Mouse (Mus musculus): ENCODE measurements around the gene Krtap1-5. TPM values are rescaled to one million over a fixed set of nuclear protein-coding genes. Genes with fewer than 3 reads are reported as not detected.

Gene Krtap1-5
- polyA plus RNA-seq, 1 experiment from 2014 or later, result not detected

- Histone ChIP-seq H3K9ac (no peak overlapping the region), H3K4me3 (replicated peaks) (no peak overlapping the region), H3K27ac (no peak overlapping the region), H3K4me2 (replicated peaks) (peak overlapping the region; percentile 40; the same call in 1 of the 2 replicates), H3K9me3 (no peaks in the 10 kb centered on the region), H3K36me3 (no peaks in the 10 kb centered on the region), H3K27me3 (replicated peaks) (no peaks in the 10 kb centered on the region), H3K4me1 (replicated peaks) (no peaks in the 10 kb centered on the region)
- peak; percentile 75; the same call in 1 of the 2 replicates for ATAC-seq
- 2% methylated on average over 7 of the region's 7 CpGs for WGBS
Measured at GRCm38 (mm10) chr11:99574106-99574505, 6.7 kb downstream of the Krtap1-5 start.

GRCm38 (mm10) chr11:99573164-99573563 is 7.7 kb downstream of the Krtap1-5 start:
- Histone ChIP-seq H3K4me1 (replicated peaks) (no peaks in the 10 kb centered on the region), H3K4me3 (replicated peaks) (no peak overlapping the region), H3K36me3 (no peaks in the 10 kb centered on the region), H3K9me3 (no peaks in the 10 kb centered on the region), H3K4me2 (replicated peaks) (no peak overlapping the region), H3K9ac (no peak overlapping the region), H3K27ac (no peak overlapping the region), H3K27me3 (replicated peaks) (no peaks in the 10 kb centered on the region)
- WGBS, result 72% methylated on average over 4 of the region's 4 CpGs
- no peak for ATAC-seq

GRCm38 (mm10) chr11:99566530-99566929 is 14.3 kb downstream of the Krtap1-5 start, which contains the start of gene Krtap3-1:
TSS of gene Krtap3-1 (minus strand) at chr11:99566630.
- Histone ChIP-seq H3K4me1 (replicated peaks) (no peaks in the 10 kb centered on the region), H3K4me3 (replicated peaks) (no peak within 1 kb of the TSS), H3K27ac (no peak within 1 kb of the TSS), H3K9ac (no peak within 1 kb of the TSS), H3K9me3 (no peaks in the 10 kb centered on the region), H3K27me3 (replicated peaks) (no peaks in the 10 kb centered on the region), H3K36me3 (no peaks in the 10 kb centered on the region), H3K4me2 (replicated peaks) (no peak within 1 kb of the TSS)
- WGBS, result 77% methylated on average over 7 of the region's 7 CpGs
- no peak for ATAC-seq

GRCm38 (mm10) chr11:99562580-99562979 is 18.2 kb downstream of the Krtap1-5 start:
- no peaks in the 10 kb centered on the region for H3K36me3 ChIP-seq
- H3K4me1 ChIP-seq (replicated peaks), result no peaks in the 10 kb centered on the region
- H3K4me2 ChIP-seq (replicated peaks), result no peak overlapping the region
- no peak overlapping the region for H3K4me3 ChIP-seq (replicated peaks)
- no peak overlapping the region for H3K27ac ChIP-seq
- H3K9me3 ChIP-seq, result no peaks in the 10 kb centered on the region
- H3K9ac ChIP-seq, result no peak overlapping the region
- no peak for ATAC-seq
- H3K27me3 ChIP-seq (replicated peaks), result no peaks in the 10 kb centered on the region
- WGBS, result 82% methylated on average over 6 of the region's 6 CpGs

GRCm38 (mm10) chr11:99559366-99559765 is 21.4 kb downstream of the Krtap1-5 start, which contains the start of gene Gm11939:
TSS of gene Gm11939 (minus strand) at chr11:99559466.
- no peaks in the 10 kb centered on the region for H3K4me1 ChIP-seq (replicated peaks)
- WGBS, result 84% methylated on average over 9 of the region's 9 CpGs
- no peak within 1 kb of the TSS for H3K4me2 ChIP-seq (replicated peaks)
- H3K27ac ChIP-seq, result no peak within 1 kb of the TSS
- no peak within 1 kb of the TSS for H3K4me3 ChIP-seq (replicated peaks)
- no peak for ATAC-seq
- H3K36me3 ChIP-seq, result no peaks in the 10 kb centered on the region
- no peak within 1 kb of the TSS for H3K9ac ChIP-seq
- no peaks in the 10 kb centered on the region for H3K27me3 ChIP-seq (replicated peaks)
- H3K9me3 ChIP-seq, result no peaks in the 10 kb centered on the region

- Histone ChIP-seq H3K4me1 (replicated peaks) (no peaks in the 10 kb centered on the region), H3K36me3 (no peaks in the 10 kb centered on the region)
- WGBS, result 56% methylated on average over 3 of the region's 3 CpGs
Measured at GRCm38 (mm10) chr11:99557976-99558745, 22.7 kb downstream of the Krtap1-5 start.

GRCm38 (mm10) chr11:99556753-99557152 is 24.1 kb downstream of the Krtap1-5 start, which contains the start of gene Krtap3-2:
TSS of gene Krtap3-2 (minus strand) at chr11:99556853.
- Histone ChIP-seq H3K4me1 (replicated peaks) (no peaks in the 10 kb centered on the region), H3K9me3 (no peaks in the 10 kb centered on the region), H3K4me2 (replicated peaks) (no peak within 1 kb of the TSS), H3K27me3 (replicated peaks) (no peaks in the 10 kb centered on the region), H3K36me3 (no peaks in the 10 kb centered on the region), H3K27ac (no peak within 1 kb of the TSS), H3K4me3 (replicated peaks) (no peak within 1 kb of the TSS), H3K9ac (no peak within 1 kb of the TSS)
- ATAC-seq, result no peak
- WGBS, result 92% methylated on average over 2 of the region's 2 CpGs

More at GRCm38 (mm10) chr11:99557976-99558745, 22.7 kb downstream of the Krtap1-5 start:
- Histone ChIP-seq H3K4me3 (replicated peaks) (no peak overlapping the region), H3K27ac (no peak overlapping the region), H3K9me3 (no peaks in the 10 kb centered on the region), H3K4me2 (replicated peaks) (no peak overlapping the region), H3K9ac (no peak overlapping the region), H3K27me3 (replicated peaks) (no peaks in the 10 kb centered on the region)
- no peak for ATAC-seq

- no peak for ATAC-seq
- Histone ChIP-seq H3K4me2 (replicated peaks) (no peak overlapping the region), H3K9ac (no peak overlapping the region), H3K9me3 (no peaks in the 10 kb centered on the region), H3K36me3 (no peaks in the 10 kb centered on the region), H3K27ac (no peak overlapping the region), H3K4me1 (replicated peaks) (no peaks in the 10 kb centered on the region), H3K27me3 (replicated peaks) (no peaks in the 10 kb centered on the region), H3K4me3 (replicated peaks) (no peak overlapping the region)
- WGBS, result 88% methylated on average over 2 of the region's 2 CpGs
Measured at GRCm38 (mm10) chr11:99556195-99556594, 24.6 kb downstream of the Krtap1-5 start.

GRCm38 (mm10) chr11:99550765-99551164 is 30.1 kb downstream of the Krtap1-5 start, which contains the start of gene Krtap3-3:
TSS of gene Krtap3-3 (minus strand) at chr11:99550865.
- H3K9me3 ChIP-seq, result no peaks in the 10 kb centered on the region
- no peaks in the 10 kb centered on the region for H3K27me3 ChIP-seq (replicated peaks)
- no peak within 1 kb of the TSS for H3K4me2 ChIP-seq (replicated peaks)
- H3K27ac ChIP-seq, result no peak within 1 kb of the TSS
- WGBS, result 74% methylated on average over 4 of the region's 4 CpGs
- no peaks in the 10 kb centered on the region for H3K36me3 ChIP-seq
- no peak for ATAC-seq
- H3K9ac ChIP-seq, result no peak within 1 kb of the TSS
- H3K4me3 ChIP-seq (replicated peaks), result no peak within 1 kb of the TSS
- H3K4me1 ChIP-seq (replicated peaks), result no peaks in the 10 kb centered on the region

- Histone ChIP-seq H3K9me3 (no peaks in the 10 kb centered on the region), H3K4me3 (replicated peaks) (no peak overlapping the region), H3K4me1 (replicated peaks) (no peaks in the 10 kb centered on the region), H3K4me2 (replicated peaks) (no peak overlapping the region), H3K36me3 (no peaks in the 10 kb centered on the region), H3K27me3 (replicated peaks) (no peaks in the 10 kb centered on the region), H3K9ac (no peak overlapping the region), H3K27ac (no peak overlapping the region)
- no peak for ATAC-seq
Measured at GRCm38 (mm10) chr11:99547892-99548291, 32.9 kb downstream of the Krtap1-5 start.

GRCm38 (mm10) chr11:99539721-99540120 is 41.1 kb downstream of the Krtap1-5 start:
- no peak overlapping the region for H3K9ac ChIP-seq
- H3K4me3 ChIP-seq (replicated peaks), result no peak overlapping the region
- H3K27me3 ChIP-seq (replicated peaks), result no peaks in the 10 kb centered on the region
- 62% methylated on average over 9 of the region's 9 CpGs for WGBS
- H3K9me3 ChIP-seq, result no peaks in the 10 kb centered on the region
- H3K36me3 ChIP-seq, result no peaks in the 10 kb centered on the region
- no peak for ATAC-seq
- H3K27ac ChIP-seq, result no peak overlapping the region
- no peak overlapping the region for H3K4me2 ChIP-seq (replicated peaks)
- no peaks in the 10 kb centered on the region for H3K4me1 ChIP-seq (replicated peaks)

Data from intestine, embryonic 15.5 days (tissue).